Mouse (Mus musculus): Measurements from ENCODE around the gene Csdc2.
"Not testable (repeated sequence)": the region's sequence is repeated elsewhere in the genome, so short reads cannot be mapped to it uniquely, and the experiment has no call there.

Csdc2 gene

DNA sequence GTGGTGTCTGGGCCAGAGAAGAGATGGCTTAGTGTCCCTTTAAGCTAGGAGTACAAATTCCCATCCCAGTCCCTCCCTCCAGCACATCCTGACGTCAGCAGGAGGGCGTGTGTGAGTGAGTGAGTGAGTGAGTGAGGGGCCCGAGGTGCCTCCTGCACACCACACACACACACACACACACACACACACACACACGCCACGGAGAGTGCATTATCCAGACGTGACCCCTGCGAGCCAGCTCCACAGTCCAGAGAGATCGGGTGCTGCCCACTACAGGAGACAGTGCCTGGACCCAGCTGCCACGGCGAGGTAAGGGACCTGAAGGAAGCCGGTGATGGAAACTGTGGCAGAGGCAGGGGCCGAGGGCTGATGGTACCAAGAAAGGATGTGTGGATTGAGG is at the start of gene Csdc2:
TSS of gene Csdc2 (plus strand) at position 81 of the 400 bp plus-strand sequence.
- peak; percentile 67 for DNase-seq

DNA sequence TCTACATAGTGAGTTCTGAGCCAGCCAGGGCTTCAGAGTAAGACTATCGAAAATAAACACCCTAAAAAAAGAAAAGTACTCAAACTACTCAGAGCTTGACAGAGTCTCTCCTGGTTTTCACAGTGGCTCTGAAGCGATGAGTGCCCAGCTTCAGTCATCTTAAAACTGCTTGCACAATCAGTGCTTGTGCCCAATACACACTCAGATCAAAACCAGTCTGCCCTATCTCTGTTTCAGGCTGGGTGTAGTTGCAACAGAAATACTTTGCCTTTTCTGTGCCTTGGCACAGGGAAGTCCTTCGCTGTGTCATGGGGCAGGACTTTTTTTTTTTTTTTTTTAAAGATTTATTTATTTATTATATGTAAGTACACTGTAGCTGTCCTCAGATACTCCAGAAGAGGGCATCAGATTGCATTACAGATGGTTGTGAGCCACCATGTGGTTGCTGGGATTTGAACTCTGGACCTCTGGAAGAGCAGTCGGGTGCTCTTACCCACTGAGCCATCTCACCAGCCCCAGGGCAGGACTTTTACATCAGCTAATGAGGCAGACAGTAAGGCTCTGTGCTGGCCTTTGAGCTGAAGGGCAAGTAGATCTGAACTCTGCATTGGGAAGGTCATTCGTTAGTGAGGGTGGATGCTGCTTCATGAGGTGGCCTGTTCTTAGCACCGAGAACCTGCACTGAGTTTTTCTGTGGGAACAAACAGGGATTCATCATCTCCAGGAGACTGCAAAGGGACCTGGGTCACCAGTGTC is 49.6 kb upstream of the Csdc2 start:
- DNase-seq: no peak

DNA sequence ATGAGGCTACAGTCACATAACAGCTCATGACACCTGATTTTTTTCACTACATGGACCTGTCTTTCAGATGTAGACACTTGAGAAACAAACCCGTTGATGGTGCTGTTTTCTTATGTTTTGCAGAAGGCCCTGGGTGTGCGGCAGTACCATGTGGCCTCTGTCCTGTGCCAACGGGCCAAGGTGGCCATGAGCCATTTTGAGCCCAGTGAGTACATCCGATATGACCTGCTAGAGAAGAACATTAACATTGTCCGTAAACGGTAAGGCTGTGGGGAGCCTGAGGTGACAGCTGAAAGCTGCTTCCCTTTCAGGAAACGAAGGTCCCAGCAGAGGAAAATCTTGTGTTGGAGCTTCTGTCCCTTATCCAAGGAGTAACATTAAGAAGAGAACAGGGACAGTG is 47.4 kb upstream of the Csdc2 start:
- DNase-seq: no peak

DNA sequence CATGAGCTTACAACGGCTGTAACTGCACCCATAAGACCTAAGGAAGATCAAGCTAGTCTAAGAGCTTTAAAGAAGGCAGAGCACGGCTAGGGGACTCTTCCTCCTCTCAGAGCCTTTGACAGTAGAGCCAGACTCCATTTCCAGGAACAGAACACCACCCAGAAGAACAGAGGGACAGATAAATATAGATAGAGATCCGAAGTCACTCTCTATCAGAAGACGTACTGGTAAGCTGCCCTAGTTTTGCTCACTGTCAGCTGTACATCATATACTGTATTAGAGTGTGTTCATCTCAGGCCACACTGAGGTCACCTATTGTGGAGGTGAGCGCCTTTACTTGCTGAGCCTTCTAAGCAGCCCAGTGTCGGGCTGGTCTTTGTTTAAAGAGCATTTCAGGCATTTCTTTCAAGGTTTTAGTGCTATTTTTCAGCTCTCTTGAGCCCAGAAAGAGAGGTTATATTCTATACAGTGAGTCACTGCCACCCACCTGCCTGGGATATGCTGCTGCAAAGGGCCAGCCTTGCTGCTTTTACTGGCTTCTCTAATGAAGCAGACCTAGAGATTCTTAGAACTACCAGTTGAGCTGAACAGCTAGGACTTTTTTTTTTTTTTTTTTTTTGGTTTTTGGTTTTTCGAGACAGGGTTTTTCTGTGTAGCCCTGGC is 45.3 kb upstream of the Csdc2 start:
- DNase-seq: peak; percentile 44

DNA sequence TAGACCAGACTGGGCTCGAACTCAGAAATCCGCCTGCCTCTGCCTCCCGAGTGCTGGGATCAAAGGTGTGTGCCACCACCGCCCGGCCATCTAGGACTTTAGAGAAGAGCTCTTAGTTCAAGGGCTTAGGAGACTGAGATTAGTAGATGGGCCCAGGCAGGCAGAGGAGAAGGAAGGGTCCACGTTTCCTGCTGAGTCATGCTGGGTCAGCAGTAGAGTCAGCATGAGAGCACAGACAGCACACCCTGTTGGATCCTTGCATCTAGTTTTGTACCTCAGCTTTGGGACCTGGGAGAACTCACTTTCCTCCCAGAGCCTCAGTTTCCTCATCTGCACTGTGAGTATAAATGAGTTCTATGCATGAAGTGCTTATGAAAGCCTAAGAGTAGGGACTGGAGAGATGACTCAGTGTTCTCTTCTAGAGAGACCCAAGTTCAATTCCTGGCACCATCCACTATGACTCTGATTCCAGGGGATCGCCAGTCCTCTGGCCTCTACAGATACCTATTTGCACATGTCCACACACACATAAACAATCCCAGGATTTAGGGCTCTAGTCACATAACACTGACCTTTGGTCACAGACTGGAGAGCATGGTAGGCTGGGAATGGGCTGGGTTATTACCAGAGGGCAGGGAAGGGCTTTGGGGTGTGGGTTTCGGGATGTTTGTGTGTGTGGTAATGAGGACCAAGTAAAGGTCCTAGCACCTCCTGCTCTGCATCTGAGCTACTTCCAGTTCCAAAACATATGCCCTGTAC is 44.6 kb upstream of the Csdc2 start:
- no peak for DNase-seq

DNA sequence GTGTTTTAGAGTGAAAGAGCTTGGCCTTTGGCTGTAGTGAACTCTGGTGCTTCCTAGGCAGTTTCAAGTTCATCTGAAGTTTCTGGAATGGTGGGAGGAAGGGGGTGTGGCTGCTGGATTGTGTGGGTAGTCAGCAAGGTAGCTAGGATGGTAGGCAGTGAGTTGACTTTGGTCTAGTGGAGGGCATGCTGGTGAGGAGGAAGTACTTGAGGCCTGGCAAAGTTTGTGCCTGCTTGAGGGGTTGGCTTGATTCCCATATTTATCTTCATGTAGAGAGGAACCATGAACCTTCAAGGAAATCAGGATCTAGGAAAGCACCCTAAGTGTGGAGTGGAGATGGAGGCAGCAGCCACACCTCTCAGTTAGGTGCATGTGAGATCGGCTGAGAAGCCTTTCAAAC is 42.6 kb upstream of the Csdc2 start:
- DNase-seq: no peak

DNA sequence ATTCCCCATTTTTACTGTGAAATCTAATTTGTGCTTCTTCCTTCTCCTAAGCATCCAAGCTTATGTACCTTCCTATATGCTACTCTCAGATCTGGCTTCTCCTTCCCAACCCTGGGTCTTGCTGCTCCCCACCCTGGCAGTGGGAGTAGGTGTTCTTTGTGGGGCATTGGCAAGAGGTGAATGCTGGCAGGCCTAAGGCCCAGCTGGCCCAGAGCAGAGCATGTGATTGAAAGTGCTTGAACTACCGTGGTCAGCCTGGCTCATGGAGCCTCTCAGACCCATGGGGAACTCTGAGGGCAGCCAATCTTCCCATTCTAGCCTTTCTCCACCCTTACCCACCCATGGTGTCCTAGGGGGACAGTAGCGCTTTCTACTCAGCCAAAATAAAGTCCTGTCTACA is 40.2 kb upstream of the Csdc2 start:
- no peak for DNase-seq

DNA sequence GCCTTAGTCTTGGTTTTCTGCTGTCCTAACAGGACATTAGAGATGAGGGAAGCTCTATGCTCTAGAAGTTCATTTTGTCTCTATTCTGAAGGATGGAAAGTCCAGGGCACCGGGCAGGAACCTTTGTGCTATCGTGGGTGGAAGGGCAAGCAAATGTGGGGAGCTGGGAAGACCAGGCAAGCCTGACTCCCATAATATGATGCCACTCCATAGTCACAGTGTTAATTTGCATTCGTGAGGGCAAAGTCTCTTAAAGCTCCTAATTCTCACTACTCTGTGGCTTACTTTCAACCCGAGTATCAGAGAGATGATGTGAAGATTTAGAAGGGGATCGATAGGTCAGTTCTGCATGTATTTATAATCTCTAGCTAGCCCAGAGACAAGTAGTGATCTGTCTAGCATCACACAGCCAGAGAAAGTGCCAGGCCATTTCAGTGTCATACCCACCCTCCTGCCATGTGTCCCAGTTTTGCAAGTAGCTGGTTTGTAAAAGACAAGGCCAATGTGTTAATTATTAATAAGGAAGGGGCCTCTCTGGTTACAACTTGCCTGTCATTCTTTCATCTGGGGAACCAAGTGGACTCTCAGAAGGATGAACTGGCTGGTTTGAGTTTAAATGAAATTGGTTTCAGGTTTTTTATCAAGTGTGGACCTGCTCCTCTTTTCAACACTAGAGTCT is 38.8 kb upstream of the Csdc2 start:
- DNase-seq: no peak

DNA sequence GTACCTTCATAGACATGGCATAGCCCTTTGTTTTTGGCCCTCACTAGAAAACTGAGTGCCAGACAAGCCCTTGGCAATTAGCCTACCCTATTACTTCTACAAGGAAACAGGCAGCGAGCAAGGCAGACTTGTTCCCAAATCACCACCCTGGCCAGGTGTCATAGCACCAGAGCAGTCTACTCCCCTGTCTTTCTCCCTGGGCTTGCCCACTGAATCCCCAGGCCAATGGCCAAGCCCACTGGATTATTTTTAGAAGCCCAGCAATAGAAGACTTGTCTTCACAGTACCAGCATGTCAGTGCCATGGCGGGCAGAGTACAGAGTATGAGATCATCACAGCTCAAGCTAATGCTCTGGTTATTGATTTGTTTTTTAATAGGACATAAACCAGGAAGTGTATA is 37.8 kb upstream of the Csdc2 start:
- DNase-seq: no peak

DNA sequence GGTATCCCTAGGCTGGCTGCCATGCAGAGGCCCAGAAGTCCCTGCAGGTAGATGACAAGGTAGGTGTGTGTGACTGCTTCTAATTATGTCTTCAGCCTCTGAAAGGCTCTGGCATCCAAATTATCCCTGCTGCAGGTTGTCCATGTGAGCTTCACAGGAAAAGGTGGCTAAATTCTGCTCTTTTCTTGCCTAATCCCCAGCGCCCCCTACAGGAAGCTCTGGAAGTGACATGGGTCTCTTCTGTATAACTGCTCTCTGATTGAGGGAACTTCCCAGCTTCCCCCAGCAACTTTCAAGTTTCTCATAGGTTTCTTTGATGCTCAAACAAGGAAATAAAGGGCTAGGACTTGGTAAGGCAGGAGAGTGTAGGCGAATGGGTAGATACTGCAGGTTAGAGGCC is 31.6 kb upstream of the Csdc2 start:
- DNase-seq: peak; percentile 47

DNA sequence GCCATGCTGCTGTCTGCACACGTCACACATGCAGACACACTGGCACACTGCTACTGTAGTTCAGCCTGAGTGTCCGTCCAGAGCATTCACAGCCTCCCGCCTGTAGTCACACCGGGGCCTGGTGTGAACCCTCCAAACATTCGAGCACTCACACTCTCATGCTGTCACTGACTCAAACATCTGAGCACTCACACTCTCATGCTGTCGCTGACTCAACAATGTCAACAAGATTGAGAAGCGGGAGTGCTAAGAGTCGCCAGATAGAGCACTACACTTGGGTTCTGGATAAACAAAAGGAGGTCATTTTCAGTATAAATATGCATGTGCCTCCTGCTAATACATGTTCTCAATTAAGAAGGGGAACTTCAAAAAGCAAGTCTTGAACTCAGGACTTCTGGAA is 28.6 kb upstream of the Csdc2 start:
- no peak for DNase-seq

DNA sequence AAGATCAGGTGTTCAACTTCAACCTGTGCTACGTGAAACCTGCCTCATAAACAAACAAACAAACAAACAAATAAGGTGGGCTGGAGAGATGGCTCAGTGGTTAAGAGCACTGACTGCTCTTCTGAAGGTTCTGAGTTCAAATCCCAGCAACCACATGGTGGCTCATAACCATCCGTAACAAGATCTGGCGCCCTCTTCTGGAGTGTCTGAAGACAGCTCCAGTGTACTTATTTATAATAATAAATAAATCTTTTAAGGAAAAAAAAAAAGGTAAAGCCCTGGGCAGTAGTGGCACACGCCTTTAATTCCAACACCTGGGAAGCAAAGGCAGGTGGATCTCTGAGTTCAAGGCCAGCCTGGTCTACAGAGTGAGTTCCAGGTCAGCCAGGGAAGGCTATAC is 27.8 kb upstream of the Csdc2 start:
- not testable (repeated sequence) for DNase-seq

DNA sequence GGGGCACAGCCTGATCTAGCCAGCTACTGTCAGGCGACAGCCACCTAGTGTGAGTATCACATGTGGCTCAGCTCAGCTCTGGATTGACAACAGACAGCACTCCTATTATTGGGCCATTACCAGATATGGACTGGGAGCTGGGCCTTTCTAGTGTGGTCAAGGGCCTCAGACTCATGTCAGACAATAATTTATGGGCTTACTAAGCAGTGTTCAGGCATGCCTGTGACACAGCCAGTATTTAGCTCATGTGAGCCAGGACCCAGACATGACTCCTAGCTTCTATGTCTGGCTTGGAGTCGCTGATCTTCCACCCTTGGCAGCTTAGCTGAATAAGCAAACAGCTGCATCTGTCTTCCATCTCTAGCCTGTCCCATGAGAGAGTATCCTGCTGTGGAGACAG is 24.1 kb upstream of the Csdc2 start:
- DNase-seq: no peak

DNA sequence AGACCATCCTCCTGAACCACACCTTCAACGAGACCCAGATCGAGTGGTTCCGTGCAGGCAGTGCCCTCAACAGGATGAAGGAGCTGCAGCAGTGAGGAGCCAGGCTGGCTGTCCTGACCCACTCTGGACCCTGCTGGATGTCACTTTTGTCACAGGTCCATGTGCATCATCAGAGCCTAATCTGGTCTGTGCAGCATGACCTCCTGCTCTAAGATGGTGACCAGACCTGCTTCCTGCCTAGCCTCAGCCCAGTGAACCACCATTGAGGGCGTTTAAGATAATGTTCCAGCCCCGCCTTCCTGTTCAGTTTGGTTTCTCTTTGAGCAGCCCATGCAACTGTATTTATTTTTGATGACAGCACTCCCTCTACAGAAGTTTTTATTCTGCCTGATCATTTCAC is 21.9 kb upstream of the Csdc2 start:
- no peak for DNase-seq

DNA sequence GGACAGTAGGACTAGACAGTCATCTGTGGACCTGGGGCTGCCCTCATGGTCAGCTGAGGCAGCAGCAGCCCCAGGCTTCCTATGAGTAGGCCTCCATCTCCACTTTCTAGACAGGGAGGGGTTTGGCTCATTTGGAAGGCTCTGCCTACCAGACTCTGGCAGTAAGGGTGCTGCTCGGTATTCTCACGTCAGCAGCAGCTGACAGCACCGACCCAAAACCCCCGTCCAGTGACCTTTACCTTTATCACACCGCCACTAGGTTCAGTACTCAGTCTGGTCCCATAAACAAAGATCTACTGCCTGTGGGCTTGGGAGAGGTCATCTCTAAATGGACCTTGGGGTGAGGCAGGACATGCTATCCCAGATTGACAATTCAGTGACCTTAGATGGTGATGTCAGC is 20.9 kb upstream of the Csdc2 start:
- no peak for DNase-seq

DNA sequence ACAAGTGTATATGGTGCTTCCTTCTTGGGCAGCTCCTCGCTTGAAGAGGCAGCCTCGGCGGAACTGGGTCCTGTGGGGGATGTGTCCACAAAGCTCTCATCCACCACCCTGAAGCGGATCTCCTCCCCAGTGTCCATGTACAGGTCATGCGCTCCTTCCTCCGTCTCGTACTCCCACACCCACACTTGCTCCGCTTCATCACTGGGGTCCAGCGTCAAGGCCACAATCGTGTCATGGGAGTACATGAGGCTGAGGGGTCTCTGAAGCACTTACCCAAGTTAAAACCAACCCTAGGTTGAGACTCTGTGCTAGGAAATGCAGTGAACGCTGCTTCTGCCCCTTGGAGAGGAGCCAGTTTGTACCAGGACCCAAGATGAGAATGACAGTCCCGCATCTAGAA is 19.4 kb upstream of the Csdc2 start:
- no peak for DNase-seq

DNA sequence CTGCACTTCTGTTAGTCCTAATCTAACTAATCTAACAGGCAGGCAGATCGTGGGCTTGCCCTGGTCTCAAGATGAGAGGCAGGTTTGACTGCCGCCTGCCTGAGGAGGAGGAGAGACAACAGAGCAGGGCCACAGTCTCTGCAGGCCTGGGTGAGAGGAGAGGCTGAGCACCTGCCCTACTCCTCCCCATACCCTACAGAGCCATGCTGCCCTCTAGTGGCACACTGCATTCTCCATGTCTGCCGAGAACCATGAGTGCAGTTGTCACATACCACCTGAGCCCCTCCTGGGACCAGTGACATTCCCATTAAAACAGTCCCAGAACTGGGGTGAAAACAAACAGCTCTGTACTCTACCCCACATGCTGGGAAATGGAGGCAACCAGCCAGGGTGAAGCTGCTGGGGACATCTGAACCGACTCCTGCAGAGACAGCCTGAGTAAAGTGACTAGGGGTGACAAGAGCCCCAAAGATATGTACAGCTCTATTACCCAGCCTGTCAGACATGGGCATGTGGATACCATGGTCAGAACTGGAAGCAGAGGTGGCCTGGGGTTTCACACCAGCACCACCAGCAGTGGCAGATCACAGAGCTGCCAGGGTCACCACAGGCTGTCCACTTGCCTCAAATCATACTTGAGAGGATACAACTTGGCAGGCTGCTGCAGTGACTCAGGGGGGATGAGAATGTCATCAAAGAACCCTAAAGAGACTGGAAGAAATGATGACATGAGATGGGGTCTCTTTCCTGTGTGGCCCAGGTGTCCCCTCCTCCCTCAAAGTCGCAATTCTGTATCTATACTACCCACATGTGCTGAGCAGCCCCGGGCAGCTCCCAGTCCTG is 18.7 kb upstream of the Csdc2 start:
- DNase-seq: peak; percentile 65

DNA sequence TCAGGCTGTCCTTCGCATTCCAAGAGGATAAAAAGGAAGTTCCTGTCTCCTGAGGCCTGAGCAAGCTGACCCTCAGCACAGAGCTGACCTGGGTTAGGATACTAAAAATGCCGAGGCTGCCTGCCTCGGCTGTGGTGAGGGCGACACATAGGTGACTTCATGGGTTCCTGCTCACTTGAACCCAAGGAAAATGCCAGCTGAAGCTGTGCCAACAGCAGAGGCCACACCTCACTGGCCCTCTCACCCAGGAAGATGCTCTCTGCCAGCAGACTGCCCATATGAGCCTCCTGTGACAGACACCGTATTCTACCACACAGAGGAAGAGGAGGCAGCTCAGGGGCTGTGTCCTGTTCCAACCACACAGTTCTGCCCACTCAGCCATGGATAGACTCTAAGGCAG is 17.5 kb upstream of the Csdc2 start:
- no peak for DNase-seq

DNA sequence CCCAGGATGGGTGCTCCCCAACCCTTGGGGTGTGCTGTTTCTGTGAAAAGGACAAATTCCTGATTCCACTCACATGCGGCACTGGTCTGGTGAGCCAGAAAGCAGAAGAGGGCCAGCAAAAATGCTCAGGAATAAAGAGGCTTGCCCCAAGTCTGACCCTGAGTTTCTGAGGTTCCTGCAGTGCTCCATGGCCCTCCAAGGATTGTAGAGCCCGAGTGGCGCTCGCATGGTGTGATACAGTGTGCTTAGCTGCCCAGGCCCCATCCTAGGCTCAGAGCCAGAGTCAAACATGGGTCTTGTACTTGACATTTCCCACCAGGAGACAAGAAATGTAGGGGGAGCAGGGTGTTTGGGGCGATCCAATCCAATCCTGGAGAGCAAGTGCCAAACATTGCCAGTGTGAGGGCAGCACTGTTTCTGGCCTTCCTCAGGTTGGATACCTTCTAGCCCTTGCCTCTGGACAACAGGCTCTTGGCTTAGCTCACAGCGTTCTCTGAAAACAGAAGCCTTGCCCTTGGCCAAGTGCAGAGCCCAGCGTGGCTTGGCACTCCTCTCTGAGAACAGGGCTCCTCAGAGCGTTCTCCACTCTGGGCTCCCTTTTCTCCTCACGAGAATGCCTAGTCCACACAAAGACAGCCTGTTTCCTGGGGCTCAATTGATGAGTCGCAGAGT is 15.9 kb upstream of the Csdc2 start:
- DNase-seq: no peak

DNA sequence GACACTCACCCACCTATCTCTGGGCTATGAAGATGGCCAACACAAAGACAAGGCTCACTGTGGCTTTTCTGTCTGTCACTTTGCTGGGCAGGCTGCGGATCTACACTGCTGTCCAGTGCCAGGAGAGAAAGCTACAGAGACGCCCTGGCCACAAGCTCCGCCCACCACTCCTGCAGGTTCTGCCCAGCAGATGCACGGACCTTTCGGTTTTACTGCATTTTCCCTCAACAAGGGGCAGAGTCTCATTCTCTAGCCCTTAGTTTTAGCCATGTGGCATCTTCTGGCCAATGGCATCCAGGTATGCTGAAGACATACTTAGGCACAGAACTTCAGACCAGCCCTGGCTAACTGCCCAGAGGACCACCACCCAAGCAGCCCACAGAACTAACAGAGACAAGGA is 15.3 kb upstream of the Csdc2 start:
- DNase-seq: no peak

DNA sequence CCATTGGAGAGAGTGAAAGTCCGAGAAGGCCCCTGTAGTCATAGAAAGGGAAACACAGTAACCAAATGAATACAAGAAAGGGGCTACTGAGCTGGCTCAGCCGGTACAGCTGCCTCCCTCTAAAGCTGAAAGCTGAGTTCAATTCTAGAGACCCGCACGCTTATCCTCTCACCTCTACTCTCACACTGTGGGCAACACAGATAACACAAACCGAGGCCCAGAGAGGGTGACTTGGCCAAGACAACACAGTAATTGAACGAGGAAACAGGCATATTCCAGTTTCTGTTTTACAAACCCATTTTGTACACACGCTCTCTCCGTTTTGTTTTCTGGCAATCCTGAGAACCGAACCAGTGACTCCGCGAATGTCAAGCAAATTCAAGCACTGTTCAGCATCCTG is 11.6 kb upstream of the Csdc2 start:
- no peak for DNase-seq

Measured in right cerebral cortex, postnatal 25 days (tissue).